Mouse (Mus musculus): ENCODE measurements around the gene Snx29.

Gene Snx29

DNA sequence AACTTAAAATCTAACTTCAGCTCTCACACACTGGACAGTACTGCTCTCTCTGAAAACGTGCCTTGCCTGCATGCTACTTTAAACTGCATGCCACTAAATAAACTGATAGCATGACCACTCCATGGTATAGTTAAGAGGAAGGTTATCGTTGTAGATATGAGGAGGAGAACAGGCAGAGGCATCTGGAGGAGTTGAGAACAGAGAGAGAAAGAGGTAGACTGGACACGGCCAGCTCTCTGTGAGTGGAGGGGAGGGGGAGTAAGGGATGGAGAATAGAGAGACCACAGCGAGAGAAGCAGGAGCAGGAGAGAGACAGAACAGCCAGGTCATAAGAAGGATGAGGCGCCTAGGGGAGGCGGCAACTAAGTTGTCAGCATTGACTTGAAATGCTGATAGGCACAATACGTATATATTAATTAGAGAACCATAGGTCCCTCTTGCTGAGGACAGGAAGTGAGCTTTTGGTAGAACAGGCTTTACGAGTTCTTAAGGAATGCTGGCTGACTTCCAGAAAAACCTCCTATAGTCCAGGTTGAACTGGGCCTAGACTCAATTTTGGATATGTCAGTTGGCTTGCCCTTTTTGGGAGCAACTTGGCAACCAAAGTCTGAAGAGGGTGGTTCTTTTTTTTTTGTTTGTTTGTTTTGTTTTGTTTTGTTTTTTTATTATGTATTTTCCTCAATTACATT is 85.4 kb downstream of the Snx29 start:
- DNase-seq (ENCODE audit: low read depth, low spot score) = no peak

DNA sequence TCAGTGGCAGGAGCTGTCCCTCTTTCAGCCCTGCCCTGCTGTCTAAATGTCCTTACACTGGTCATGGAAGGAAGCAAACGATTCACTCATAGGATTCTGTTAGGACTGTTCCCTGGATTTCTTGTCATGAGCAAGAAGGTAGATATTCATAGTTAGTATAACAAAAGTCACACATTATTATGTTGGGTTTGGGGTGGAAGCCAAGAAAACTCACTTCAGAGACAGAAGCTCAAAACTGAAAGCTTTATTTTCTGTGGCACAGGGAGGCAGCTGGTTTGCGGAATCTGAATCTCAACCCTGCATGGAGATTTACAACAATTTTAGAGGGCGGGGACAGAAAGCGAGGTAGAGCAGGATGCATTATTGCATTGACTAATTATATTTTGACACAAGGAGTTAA is 86.0 kb downstream of the Snx29 start:
- no peak for DNase-seq (ENCODE audit: low read depth, low spot score)

DNA sequence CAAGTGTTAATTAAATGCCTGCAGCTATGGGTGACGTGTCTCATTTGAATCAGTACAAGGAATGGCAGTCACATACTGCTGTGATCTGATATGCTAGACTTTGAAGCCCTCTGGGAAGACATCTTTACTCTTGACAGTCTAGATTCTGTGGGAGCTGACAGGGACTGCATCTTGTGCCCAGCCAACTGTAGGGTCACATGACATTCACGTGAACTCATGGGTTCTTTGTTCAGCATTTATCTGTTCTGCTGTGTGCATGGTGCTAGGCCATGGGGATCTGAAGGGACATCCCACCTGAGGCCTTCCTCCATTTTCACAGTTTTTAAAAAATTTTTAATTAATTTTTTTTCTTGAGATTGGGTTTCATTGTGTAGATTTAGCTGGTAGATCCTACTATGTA is 91.9 kb downstream of the Snx29 start:
- DNase-seq (ENCODE audit: low read depth, low spot score) = no peak

DNA sequence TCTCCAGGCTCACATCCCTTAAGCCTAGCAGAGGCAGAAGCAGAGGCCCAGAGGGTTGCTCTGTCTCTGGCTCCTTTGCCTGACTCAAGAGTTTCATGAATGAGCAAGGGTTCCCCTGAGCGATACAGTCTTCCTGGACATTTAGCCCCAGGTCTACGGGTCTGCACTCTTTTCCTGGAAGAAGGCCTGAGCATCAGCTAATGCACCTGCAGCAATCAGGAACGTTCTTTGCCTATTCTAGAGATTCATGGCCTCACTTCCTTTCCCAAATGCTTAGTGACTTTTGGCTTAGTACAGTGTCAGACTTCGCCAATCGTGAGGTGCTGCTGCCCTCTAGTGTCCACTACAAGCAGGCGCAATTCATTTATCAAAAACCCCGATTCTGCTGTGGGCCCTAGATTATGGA is 95.5 kb downstream of the Snx29 start:
- peak; percentile 70 for DNase-seq (ENCODE audit: low read depth, low spot score)

DNA sequence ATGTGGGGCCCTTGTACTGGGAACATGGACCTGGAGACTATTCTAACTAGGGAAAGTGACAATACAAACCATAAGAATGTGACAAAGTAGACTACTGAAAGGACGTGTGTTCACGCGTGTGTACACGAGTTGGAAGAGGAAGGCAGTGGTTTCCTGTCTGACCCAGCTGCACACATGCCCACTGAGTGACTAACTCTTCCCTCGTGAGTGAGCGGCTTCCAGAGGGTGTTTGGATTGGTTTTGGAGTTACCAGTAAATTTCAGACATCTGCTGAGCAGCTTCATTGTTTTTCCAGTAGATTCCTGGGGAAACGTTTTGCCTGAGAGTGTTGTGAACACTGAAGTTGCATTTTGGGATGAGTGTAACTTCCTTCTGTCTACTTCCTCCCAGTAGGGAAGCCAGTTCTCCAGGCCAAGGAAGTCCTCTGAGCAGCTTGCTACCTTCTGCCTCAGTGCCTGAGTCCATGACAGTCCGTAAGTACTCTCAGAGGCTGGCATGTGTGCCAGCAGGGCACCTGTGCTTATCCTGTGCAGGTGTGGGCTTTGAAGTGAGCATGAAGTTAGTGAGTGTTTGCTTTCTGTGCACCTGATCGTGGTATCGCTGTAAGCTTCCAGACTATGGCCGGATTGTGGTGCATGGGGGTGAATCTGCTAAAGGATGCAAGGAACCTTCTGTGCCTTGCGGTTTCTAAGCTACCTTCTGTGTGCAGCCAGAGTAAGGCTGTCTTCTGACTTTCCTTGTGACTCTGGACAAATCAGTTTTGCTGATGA is 97.8 kb downstream of the Snx29 start:
- no peak for DNase-seq (ENCODE audit: low read depth, low spot score)

DNA sequence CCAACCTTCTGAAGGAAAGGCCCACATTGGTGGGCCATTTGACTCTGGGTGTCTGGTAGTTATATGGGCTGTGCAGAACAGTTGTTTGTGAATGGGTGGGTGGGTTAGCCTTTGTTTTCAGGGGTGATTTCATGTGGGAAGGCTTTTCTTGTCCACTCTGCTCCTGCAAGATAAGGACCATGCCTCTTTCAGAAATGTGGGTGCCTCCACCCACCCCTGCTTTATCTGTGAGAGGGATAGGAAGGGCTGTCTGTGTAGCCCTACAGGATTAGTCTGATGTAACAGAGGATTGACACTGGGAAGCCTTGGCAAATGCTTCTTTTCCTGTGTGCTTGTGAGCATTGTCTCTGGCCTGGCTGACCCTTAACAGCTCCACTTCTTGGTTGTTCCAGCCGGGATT is 99.5 kb downstream of the Snx29 start:
- no peak for DNase-seq (ENCODE audit: low read depth, low spot score)

DNA sequence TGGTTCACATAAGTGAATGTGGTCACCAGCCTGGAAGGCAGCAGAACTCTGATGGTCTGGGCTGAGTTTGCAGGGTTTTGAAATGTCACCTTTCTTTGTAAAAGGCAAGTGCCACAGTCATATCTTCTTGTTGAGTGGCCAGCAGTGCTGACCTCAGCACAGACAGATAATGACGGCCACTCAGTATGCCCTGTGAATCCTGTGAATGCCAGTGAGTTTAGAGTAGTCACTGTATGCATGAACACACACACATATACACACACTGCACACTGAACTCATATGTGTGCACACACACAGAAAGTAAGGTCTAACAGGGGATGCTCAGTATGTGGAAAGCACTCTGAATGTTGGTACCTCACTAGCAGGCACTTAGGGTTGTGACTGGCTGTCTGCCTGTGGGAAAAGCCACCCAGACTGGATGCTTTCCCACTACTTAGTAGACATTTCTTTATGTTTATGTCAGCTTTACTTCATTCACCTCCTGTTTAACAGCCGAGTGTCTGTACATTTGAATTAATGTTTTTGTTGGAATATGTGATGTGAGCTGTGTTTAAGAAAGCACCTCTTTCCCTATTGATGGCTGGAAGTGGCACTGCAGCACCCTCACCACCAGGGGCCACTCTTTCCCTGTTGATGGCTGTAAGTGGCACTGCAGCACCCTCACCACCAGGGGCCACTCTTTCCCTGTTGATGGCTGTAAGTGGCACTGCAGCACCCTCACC is 100.3 kb downstream of the Snx29 start:
- no peak for DNase-seq (ENCODE audit: low read depth, low spot score)

DNA sequence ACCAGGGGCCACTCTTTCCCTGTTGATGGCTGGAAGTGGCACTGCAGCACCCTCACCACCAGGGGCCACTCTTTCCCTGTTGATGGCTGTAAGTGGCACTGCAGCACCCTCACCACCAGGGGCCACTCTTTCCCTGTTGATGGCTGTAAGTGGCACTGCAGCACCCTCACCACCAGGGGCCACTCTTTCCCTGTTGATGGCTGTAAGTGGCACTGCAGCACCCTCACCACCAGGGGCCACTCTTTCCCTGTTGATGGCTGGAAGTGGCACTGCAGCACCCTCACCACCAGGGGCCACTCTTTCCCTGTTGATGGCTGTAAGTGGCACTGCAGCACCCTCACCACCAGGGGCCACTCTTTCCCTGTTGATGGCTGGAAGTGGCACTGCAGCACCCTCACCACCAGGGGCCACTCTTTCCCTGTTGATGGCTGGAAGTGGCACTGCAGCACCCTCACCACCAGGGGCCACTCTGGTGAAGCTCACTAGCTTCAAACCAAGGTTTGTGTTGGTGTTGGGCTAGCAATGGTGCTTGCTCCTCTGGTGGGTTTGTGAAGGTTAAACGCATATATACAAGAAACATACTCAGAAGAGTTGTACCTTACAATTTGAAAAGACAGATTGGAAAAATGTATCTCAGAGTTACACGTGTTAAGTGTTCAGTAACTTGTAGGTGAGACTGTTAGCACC is 101.0 kb downstream of the Snx29 start:
- DNase-seq (ENCODE audit: low read depth, low spot score) = peak; percentile 51

DNA sequence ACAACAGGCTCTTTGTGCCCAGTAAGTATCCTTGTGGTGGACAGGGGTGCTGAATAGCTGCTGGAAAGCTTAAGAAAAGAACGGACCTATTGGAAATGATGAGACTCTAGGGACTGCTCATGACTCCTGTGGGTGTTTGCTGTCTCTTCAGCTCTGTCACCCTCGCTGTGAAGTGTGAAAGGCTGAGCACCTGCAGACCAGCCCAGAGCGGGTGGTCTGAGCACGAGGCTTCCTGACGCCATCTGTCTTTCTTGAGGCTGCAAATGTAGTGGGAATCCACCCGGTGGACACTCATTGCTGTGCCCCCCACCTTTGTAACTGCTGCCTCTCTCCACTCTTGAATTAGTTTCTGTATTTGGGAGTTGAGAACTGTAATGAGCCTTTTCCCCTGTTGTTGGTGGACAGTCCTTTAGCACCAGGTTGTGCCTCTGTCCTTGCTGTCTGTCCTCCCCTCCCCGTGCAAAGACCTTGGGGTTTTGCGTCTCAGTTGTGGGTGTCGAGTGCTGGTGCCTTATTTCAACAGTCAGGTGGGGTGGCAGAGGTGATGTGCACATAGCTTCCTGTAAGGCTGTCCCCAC is 101.9 kb downstream of the Snx29 start:
- no peak for DNase-seq (ENCODE audit: low read depth, low spot score)

DNA sequence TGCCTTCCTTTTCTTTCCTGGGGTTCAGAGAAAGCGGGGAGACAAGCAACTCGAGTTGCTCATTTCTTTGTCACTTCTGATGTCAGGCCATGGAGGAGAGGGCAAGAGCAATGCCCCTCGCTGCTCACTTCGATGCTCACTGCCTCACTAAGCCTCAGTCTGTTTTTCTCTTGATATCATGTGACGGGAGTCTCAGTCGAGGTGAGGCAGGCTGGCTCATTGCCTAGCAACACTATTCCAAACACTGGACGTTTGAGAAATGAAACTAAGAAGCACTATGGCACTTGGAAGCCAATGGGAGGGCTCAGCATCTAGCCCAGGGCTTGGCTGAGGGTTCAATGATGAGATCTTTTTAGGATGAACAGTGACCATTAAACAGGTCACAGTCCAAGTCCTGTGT is 102.6 kb downstream of the Snx29 start:
- DNase-seq (ENCODE audit: low read depth, low spot score) = no peak

DNA sequence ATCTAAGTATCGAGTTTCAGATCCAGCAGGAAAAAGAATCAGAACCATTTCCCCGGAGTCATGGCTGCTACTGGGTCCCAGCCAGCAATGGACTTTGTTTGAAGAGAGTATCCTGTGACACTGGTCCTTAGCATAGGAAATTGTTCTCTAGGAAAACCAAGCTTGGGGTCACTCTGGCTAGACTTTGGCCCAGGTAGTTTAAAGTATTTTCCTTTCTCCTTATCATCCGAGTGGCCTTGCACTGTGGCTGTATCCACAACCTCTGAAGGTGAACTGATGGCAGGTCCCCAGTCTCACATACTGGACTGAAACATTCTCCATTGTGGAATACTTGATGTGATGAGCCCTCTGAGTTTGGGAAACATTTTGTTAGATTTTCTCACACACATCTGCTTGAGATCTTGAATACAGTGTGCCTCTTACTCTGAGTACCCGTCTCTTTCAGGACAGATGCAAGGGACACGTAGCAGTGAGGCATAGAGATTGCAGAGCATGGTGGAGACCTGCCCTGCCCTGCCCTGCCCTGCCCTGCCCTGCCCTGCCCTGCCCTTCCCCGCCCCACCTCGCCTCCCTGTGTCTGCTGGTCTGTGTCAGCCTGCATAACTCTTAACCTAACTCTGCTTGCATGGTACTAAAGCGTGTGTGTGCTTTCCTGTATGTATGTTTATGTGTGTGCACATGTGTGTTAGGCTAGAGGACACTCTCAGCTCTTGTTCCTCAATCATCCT is 104.3 kb downstream of the Snx29 start:
- no peak for DNase-seq (ENCODE audit: low read depth, low spot score)

DNA sequence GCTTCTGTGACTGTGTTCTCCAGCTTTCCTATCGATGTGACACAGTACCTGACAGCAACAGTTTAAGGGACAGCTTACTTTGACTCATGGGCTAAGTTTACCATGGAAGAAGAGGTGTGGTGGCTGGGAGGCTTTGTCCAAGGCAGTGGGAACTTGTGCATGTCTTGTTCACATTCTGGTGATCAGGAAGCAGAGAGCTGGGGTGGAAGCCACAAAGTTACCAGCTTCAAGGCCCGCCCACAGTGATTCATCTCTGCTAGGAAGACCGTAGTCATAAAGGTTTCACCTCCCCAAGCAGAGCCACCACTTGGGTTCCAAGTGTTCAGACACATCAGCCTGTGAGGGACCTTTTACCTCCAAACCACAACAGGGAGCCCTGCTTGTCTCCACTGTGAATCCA is 107.1 kb downstream of the Snx29 start:
- DNase-seq (ENCODE audit: low read depth, low spot score) = no peak

DNA sequence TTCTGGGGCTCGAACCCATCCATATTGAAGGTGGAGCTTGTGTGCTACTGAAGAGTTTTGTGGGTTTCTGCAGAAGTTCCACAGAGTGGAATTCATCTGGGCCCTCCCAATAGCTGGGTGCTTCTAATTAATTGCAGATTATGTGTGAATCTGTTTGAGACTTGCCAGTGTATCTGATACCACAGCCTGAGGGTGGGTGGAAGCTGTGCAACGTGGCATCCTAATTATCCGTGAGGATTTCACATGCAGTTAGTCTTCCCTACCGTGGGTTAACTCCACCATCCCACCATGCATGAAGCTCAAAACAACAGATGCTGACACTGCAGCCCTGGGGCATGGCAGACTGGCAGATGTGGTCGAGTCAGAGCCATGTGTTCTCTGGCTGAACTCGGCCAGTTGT is 107.8 kb downstream of the Snx29 start:
- no peak for DNase-seq (ENCODE audit: low read depth, low spot score)

DNA sequence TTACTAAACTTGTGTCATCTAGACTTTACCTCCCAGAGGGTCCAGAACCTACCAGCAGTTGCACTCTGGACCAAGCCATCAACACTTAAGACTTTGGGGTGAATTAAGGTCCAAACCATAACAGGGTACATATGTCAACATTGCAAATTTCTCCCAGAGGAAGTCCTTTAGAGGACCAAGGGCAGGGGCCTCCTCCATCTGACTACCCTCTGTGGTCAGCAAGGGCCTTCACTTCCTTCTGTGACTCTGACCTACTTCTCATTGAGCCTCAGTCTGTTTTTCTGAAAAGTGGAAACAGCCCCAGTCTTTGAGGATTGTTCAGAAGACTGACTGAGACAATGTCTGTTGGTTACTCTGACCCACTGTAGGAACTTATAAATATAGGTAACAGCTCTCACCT is 111.1 kb downstream of the Snx29 start:
- no peak for DNase-seq (ENCODE audit: low read depth, low spot score)

DNA sequence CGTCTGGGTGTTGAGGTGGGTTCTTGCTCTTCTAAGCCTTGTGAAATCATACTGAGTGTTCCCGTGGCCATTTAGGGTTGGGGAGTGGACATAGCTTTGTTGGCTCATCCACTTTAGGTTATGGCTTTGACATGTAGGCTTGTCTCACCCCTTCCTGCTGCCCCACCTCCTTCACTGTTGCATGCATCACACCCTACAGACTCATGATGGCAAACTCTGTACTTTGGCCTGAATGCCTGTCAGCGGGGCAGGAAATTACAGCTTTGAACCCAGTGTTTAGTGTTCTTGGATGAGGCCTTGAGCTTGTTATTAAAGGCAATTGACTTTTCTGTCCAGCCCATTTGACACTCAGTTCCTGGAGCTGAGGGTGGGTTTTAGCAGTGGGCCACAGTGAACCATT is 114.9 kb downstream of the Snx29 start:
- no peak for DNase-seq (ENCODE audit: low read depth, low spot score)

DNA sequence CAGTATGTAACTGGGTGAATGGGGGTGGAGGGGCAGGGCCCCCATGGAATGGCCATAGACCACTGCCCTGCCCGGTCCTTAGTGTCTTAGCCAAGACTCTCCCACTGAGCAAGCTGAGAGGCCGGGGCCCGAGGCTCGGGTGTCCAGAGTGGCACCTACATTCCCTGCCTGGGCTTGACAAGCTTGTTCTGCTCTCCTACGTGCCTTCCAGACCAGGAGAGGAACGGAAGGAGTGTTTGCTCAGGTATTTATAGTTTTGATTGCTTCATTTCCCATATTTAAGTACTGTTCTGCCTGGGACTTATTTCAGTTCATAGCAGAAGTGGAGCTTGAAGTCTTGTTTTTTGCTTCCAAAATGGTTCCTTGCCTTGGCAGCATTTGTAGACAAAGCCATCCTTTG is 116.7 kb downstream of the Snx29 start:
- no peak for DNase-seq (ENCODE audit: low read depth, low spot score)

DNA sequence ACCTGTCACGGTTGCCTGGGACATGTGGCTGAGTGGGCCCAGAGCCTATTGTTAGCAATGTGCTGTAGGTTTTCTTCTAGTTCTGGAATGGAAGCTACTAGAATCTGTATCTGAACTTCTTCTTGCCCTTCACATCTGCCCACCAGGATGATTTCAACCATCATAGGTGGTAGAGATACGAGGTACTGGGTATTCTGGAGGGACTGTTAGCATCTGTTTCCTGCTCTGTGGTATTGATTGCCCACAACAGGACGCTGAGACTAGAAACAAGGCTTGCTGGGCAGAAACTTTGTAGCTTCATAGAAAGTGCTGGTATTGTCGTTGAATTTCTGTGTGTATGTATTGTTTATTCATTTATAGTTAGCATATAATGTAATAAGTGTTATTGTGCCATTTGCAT is 118.9 kb downstream of the Snx29 start:
- no peak for DNase-seq (ENCODE audit: low read depth, low spot score)

DNA sequence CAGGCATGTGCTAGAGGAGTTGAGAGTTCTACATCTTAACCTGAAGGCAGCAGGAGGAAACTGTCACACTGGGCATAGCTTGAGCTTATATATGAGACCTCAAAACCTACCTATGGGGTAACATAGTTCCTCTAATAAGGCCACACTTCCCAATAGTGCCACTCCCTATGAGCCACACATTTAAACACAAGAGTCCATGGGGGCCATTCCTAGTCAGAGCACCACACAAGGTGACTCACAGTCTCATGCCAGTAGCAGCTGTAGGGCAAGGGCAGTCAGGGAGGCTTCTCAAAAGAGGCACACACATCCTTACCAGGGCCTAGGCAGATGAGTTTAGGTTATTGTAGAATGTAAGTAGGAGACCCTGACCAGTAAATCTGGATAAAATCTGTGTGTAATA is 119.8 kb downstream of the Snx29 start:
- no peak for DNase-seq (ENCODE audit: low read depth, low spot score)

DNA sequence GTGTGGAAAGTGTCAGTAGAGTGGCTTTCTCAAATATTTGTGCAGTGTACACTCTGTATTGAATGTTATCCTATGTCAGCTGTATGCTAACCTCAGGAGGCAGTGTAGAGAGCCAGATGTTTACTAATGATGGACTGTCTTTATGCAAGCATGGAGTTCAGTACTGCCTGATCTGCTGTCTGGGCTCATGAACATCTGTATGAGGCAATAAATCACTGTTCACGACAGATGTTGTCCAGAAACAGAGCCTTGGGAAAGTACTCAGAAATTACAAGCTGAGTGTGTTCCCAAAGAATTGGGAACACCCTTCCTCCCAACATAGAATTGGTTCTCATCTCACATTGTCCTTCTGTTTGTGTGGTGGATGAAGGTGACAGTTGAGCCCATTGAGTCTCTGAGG is 121.9 kb downstream of the Snx29 start:
- DNase-seq (ENCODE audit: low read depth, low spot score) = no peak

DNA sequence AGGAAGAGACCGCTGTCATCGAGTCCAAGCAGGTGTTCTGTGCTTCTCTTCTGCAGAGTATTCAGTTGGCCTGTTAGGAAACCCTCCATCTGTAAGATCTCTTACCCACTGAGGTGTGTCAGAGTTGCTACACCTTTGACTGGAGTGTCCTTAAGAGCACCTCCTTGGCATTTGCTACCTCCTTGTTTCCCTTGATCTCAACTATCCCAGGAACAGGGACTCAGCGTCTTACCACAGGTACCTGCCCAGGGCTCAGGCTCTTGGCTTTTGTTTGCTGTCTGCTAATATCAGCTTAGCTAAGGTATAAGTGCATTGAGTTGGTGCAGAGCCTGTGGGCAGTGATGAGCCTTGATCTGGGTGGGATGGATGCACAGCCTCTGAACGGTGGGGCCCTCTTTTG is 124.3 kb downstream of the Snx29 start:
- no peak for DNase-seq (ENCODE audit: low read depth, low spot score)

DNA sequence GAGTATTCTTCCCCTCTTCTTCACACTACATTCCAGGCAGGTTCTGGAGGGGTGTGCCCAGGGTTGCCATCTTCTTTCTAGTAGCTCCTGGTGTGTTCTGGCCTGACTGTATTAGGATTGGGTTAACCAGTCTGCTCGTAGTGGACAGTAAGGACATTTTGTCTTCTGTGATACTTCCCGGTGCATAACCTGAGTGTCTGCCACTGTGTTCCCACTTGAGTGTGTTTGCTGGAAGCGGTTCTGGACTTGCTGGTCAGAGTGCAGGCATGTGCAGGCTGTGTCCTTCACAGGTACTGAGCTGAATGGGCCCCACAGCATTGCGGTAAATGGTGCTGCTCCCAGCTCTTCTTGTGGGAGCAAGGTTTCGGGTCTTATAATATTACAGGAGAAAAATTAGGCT is 125.2 kb downstream of the Snx29 start:
- DNase-seq (ENCODE audit: low read depth, low spot score) = no peak

Data from CD4-positive helper T cell, adult 2 months (primary cell).